Mouse (Mus musculus): ENCODE measurements around the gene Bank1. TPM values are rescaled to one million over a fixed set of nuclear protein-coding genes. Genes with fewer than 3 reads are reported as not detected.

Bank1 gene
- total RNA-seq, 2 experiments from 2014 or later = 0.17 to 0.74 TPM

DNA sequence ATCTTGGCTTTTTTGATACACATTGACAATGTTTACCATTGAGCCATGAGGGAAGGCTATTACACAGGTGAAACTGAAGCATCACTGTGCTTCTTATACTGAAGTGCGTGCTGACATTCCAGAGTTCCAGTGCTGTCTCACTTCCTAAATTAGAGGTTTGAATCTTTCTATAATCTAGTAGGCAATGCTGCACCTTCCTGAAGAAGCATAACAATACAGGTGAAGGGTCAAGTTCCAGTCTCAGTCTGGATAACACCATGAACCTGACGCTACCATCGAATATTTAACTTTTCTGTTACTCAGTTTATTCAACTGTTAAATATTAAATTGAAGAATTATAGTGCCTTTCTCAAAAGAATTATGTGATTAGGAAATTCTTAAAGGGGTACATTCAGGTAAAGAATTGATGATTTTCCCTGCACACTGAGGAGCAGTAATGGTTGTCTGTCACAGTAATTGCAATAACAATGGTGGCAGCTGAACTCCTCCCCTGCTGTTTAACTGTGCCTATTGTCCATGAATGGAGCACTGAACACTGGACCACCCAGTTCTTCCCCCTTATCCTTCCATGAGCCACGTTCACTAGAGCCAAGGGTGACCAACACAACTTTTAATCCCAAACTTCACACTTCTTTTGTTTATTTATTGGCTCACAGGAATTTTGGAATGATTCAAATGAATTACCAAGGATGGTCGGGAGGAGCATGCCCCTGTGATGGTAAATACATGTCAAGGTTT is 210.2 kb downstream of the Bank1 start:
- no peak for DNase-seq (ENCODE audit: low spot score in 2 of 2)

DNA sequence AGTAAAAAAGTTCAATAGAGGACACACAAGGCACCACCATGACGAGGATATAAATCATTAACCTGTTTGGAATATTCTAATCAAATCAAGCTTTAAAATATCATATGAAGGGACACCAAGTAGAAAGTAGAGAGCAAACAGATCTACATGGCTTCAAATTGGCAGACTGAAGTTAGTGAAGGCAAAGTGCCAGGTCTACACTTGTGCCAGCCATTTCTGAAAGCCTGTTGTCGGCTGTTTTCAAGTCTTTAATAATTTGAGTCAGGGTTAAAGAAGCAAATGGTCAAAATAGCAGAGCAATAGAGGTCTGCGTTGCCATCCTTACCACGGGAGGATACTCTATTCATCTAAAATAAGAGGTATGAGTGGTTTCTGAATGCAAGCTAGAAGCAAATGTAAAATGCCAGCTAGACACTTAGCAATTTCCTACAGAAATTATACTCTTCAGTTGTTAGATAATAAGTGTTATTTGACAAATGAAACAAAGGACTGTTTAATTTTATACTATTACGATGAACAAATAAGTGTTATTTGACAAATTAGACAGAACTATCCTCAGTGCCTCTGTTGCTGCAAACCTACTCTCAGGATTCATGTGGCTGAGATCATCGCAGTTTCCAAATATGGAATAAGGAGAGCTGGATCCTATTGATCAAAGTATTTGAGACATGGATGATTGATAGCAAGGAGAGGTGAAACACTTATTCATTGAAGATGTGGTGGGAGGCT is 216.3 kb downstream of the Bank1 start:
- DNase-seq (ENCODE audit: low spot score in 2 of 2) = no peak

DNA sequence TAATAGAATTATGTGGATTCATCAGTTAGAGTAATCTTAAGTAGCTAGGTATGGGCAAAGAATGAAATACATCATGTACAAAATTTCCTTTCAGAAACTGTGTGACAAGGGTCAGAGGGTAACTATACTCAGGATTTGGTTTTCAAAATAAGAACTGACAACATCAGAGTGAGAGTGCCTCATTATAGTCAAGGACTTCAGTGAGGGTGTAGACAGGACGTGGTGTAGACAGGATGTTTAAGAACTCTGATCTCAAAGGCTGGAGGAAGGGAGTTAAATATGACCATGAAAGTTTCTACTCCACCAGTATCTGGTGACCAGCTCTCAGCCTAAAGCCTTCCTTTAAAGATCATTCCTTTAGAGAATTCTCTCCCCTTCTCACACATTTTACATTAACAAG is 219.4 kb downstream of the Bank1 start:
- no peak for DNase-seq (ENCODE audit: low spot score in 2 of 2)

DNA sequence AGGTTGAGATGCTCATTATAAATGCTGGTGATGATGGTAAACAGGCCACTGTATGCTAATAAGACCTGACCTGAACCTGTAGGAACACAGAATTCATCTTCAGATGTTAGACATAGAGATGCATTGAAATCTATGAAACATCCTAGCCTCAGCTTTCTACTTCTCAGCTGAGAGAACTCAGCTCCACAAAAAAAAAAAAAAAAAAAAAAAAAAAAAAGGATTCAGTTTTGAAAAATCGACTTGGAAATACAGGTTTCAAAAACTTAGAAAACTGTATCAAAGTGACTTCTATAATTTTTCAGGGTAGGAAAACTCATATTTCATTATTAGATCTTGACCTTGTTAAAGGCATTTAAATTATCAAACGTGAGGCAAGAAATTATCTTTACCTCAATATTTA is 222.5 kb downstream of the Bank1 start:
- DNase-seq (ENCODE audit: low spot score in 2 of 2) = no peak

DNA sequence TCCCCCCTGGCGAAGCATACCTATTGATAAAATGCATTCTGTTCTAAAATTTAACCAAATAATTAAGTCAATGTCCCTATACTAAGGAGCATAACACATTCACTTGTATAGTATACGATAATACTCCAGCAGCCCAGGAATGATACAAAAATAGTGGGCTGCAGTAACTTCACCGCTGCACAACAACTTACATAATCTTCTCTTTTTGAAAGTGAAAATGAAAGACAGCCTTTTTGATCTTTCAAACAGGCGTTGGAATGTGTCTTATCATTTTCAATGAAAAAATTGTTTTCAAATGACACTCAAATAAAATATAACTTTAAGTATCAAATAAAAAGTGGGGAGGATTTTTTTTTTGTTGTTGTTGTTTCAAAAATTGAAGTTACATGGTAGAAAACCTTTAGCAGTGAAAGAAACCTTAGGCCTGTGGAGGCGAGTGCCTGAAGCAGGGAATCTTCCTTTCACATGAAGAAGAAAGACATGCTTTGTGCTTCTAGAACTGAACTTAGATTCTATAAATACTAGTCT is 224.8 kb downstream of the Bank1 start:
- no peak for DNase-seq (ENCODE audit: low spot score in 2 of 2)

DNA sequence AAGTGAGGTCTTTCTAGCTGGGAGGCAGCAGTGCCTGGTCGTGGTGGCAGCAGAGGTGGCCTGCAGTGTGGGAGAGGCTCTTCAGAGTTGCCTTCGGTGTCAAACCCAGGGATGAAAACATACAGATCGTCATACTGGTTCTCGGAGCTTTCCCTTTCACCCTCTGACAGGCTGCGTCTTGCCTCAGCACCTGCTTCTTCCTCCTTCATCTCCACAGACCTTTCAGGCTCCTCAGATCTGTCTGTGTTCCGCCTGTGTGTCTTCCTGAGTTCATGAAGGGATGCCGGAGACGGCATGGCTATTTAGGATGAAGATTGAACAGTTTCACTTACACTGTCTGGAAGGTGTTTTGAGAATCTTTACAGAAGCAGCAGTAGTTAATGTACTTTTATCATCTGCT is 225.6 kb downstream of the Bank1 start:
- DNase-seq (ENCODE audit: low spot score in 2 of 2) = no peak

DNA sequence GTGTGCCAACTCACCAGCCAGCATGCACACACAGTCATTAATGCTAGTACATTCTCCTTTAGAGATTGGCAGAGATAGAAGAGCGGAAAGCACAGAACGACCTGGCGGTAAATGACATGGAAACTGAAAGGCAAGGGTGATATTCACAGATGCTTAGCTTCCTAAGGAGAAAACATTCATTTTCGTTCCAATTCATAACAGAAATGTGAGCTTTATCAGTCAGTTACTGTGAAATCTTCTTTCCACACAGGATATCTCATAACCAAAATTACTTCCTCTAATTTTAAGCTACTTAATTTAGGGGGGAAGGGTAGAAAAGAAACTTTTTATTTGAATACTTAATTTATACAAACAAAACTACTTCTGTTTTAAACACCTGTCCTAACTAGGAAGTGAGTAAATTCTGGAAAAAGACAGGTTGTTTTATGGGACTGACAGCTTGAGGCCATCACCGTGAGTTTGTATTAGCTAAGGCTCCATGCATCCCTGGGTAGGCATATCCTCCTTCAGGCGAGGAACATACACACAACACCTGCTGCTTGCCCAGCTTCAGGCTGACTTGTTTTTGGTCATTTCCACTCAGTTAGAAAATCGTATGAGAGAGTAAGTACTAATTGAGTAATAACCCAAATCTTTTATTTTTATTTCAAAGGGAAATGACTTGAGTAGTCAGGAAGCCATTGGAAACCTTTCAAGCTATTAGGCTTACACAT is 238.8 kb downstream of the Bank1 start:
- no peak for DNase-seq (ENCODE audit: low spot score in 2 of 2)

DNA sequence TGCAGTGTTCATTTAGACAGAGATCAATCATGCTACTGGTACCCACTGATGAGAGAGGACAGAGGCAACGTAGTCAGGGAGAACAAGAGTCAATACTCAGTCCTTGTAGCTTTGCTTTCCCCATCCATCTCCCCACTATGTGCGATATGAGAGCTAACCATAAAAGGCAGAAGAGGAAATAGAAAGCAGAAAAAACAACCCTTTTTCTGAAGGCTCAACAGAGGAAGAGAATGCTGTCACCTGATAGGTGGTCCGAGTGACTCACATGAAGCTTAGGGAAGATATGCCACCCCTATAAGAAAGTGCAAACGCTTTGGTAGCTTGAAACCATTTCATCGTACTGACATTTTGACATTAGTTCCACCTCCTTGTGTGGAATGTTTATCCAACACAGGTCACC is 239.4 kb downstream of the Bank1 start:
- DNase-seq (ENCODE audit: low spot score in 2 of 2) = no peak

DNA sequence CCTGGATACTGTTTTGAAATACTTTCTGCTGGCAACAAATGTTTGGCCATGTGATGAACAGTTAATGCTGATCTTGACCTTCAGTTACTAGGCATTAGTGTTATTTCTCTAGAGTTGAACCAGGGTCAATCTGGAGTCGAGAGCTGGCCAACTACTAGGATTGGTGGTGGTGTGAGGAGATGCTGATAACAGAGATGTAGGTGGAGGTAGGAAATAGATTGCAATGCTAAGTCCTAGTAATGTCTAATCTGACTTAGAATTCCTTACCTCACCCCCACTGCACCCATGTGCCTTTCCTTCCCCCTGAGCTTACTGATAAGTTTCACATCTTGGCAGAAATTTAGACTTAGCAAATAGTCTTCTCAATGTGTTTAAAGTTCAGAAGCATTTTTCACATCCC is 240.8 kb downstream of the Bank1 start:
- DNase-seq (ENCODE audit: low spot score in 2 of 2) = no peak

DNA sequence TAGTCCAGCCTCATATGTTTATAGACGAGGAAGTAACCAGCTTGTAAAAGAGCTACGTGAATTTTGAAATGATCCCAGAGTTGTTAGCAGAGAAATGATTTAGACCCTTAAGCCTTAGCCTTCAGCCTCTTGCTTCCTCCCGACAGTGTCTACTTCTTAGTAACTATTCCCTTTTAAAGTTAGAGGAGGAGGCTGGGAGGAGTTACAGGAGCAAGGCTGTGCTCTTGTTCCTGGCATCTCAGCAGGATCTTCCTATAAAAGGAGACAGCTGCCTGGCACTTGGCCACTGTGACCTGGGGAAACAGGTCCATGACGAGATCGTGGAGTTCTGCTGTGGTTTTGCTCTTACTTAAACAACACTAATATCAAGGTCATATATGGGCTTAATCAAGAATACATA is 241.8 kb downstream of the Bank1 start:
- DNase-seq (ENCODE audit: low spot score in 2 of 2) = no peak

DNA sequence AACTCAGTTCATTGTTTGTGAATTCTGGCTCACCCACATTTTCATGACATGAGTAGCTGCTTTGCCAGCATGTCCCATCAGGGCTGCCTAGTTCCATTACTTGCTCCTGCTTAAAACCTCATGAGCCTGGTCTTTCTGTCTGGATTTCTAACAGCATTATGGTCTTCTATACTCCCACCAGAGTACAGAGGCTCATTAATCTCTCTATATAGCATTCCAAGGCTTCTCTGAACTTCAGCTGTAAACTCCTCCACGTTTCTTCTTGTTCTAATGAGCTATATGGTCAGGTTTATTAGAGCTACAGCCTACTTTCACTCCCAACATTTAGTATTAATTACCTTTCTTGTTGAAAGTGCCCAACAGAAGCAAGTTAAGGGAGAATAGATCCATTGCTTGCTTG is 244.6 kb downstream of the Bank1 start:
- no peak for DNase-seq (ENCODE audit: low spot score in 2 of 2)

DNA sequence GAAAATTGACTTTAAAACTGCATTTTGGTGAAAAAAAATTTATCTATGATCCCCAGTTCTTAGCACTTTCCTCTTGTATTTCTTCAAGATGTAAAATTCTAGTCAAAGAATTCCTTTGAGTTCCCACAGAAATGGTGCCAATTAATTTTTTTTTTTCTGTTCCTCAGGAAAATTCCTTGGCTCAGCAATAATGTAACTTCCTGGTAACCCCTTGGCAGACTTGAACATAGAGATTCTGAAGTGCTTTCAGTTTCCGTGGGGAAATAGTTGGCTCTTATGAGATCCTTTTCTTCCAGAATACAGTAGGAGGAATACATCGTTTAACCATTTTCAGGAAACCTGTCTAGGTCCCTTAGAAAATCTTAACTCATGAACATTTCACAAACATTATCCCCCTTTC is 247.3 kb downstream of the Bank1 start:
- DNase-seq (ENCODE audit: low spot score in 2 of 2) = no peak

DNA sequence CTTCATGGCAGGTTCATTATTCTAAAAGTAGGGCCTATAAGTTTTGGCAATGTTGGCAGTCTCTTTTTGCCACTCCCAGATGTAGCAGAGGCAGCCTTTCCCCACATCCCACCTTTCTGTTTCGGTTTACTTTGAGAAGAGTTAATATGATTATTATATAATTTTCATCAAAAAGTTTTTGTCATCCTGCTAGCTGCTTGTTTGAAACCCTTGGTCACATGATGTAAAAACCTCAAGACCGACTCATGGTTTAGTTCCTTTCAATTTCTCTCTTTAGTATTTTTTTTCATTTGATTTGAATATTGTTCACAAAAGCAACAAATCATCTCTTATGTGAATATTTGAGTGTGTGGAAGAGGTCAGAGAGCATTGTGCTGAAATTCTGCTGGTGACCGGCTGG is 255.5 kb downstream of the Bank1 start:
- no peak for DNase-seq (ENCODE audit: low spot score in 2 of 2)

DNA sequence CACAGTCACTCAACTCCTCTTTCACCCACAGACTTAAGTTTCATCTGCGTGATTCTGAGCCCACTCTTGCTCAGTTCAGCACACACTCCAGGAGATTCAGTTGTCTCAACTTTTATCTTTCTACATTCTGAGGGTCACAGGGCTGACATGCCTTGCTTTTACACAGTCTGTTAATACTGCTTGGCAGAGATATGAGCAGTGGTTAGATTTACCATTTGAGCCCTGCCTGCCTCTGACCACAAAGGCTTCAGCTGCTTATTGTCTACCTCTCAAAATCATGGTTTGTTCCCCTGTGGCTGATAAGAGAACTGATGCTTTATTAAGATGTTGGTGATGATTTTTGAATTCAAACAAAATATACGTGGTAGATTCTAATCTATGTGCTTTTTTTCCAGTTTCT is 264.0 kb downstream of the Bank1 start:
- no peak for DNase-seq (ENCODE audit: low spot score in 2 of 2)

DNA sequence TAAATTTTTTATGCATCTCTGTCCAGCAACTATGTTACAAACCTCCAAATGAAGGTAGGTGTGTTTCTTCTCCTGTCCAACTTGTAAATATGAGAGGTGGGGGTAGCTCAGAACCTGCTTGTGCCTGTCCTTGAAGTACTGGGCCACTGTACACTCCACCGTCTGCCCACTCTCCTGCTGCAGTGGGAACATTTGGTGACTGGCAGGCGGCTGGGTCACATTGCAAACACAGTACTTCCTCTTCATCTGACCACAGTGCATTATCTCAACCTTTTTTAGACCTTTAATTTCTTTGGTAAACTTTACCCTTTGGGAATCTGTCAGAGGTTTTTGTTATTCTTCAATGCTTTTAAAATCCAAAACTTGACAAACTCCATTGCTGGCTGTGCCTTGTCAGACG is 275.2 kb downstream of the Bank1 start:
- DNase-seq (ENCODE audit: low spot score in 2 of 2) = no peak

DNA sequence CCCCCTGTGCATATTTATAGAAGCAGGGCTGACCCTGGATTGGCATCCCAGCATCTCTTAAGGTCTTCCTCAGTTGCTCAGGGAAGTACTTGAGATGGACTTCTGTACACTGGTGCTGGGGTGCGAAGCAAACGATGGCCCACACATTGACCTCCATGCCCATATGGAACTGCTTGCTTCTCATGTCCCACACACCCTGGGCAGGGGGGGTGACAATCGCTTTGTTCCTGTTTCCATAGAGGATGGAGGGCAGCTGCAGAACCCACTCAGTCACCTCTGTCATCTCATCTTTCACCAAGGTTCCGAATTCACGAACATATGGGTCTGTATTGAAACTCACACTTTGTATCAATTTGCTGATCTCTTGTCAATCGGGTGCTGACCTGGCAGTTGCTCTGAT is 275.7 kb downstream of the Bank1 start:
- no peak for DNase-seq (ENCODE audit: low spot score in 2 of 2)

DNA sequence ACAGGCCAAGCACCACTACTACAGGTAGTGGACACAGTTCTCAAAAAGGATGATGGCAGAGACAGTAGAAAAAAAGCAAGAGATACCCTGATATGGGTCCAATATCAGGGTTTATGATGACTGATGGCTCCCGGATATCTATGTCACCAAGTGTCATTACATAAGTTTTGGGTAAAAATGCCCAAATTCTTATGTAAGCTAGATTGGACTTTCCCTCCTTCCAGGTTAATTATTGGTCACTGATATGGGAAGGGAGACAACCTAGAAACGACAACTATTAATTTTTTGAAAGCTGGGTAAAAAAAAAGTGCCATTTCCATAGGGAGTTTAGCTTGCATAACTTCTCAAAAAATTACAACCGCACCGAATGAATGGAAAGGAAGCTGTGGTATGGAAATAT is 277.8 kb downstream of the Bank1 start:
- DNase-seq (ENCODE audit: low spot score in 2 of 2) = no peak

DNA sequence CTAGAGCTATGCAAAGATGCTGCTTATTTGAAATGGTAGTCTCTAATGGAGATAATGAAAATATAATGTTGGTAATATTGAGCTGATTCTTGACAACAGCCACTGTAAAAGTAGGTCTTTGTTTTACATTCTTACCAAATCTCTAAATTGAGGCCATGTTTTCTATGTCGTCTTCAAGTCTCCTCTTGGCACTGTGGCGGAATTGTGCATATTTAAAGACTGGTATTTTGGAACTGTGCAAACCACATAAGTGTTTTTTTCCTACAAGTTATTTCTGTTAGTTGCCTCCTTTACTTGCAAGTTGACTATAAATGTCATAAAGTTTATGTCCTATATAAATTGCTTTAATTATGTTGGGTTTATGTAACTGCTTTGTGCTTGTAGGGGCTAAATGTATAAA is 280.5 kb downstream of the Bank1 start:
- DNase-seq (ENCODE audit: low spot score in 2 of 2) = no peak

DNA sequence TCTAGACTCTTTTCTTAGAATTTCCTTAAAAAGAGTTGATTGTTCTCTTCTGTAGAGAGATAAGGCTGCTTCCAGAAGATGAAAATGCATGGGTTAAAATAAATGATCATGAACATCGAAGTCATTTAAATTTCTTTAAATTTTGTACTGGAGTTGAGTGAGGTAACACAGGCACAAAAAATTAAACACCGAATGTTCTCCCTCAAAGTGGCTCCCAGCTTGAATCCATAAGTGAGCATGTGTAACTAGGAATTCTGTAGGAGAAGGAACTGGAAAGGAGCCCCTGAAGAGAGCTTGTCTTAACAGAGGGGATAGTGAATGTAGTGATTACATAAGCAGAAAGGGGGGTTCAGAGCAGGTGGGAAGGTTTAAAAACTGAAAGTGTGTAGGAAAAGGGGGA is 285.8 kb downstream of the Bank1 start:
- DNase-seq (ENCODE audit: low spot score in 2 of 2) = no peak

DNA sequence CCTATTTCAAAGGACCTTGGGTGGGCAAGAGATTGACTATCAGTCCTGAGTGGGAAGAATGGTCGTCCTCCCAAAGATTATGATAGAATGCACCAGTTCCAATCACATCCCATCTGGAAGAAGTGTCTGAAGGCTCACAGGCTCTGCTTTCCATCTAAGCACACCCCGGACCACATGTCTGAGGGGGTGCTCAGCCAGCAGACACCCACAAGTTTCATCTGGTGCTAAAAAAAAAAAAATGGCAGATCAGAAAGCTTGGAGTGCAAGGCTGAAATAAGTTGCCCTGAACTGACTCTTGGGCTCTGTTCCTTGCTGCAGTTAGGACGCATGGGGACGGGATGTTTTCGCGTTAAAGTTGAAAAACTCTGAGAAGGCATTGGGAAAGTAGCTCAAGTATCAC is 286.4 kb downstream of the Bank1 start:
- DNase-seq (ENCODE audit: low spot score in 2 of 2) = no peak

DNA sequence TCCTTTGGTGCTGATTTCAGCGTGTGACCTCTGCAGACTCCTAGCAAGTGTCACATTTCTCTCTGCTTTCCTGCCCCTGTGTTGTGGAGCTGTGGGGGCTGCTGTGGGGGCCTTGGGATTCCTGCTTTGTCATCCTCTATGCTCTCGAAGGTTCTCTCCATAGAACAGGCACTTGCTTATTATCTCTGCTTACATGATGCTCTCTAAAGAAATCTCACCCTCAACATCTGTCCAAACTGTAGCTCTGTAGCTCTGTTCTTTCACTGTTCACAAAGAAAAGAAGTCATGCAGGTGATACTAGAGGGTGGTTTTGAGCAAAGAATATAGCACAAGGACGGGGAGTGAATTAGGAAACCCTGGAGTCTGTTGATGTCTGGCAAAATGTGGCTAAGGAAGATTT is 288.6 kb downstream of the Bank1 start:
- DNase-seq (ENCODE audit: low spot score in 2 of 2) = no peak

DNA sequence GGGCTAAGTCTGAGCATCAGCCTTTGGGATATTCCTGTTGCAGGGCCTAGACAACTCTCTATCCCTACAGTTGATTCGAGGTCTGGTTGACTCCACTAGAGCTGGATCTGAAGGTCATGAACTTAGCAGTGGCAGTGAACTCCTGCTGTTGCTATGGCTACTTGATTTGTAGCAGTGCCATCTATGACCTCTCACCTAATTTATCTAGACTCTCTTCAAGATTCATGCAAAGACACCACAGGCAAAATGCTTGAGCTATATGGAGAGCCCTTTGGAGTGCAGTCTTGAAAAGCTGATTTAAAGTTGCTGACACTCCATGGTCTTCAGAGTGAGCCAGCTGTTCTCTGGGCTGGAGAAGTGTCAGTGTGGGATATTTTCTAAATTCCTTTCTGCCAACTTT is 290.1 kb downstream of the Bank1 start:
- no peak for DNase-seq (ENCODE audit: low spot score in 2 of 2)
